Mouse (Mus musculus): ENCODE measurements around the gene Frmpd1.

Frmpd1 gene

GRCm38 (mm10) chr4:45331139-45331538 lies 146.5 kb downstream of the Frmpd1 start:
- no peak for DNase-seq (ENCODE audit: low spot score)

- DNase-seq (ENCODE audit: low spot score), result no peak
Measured at GRCm38 (mm10) chr4:45332466-45332865, 147.8 kb downstream of the Frmpd1 start.
